Mouse (Mus musculus) fat pad, adult 2 months (tissue): Measurements from ENCODE around the gene Grid2.

Experiments
- DNase-seq: peaks from one replicate; pipeline ENCODE4 v3.0.0-alpha.2; 2011; ENCODE audit warnings: low read depth, low spot score; ENCODE audit errors: extremely low read depth

The Grid2 gene

DNA sequence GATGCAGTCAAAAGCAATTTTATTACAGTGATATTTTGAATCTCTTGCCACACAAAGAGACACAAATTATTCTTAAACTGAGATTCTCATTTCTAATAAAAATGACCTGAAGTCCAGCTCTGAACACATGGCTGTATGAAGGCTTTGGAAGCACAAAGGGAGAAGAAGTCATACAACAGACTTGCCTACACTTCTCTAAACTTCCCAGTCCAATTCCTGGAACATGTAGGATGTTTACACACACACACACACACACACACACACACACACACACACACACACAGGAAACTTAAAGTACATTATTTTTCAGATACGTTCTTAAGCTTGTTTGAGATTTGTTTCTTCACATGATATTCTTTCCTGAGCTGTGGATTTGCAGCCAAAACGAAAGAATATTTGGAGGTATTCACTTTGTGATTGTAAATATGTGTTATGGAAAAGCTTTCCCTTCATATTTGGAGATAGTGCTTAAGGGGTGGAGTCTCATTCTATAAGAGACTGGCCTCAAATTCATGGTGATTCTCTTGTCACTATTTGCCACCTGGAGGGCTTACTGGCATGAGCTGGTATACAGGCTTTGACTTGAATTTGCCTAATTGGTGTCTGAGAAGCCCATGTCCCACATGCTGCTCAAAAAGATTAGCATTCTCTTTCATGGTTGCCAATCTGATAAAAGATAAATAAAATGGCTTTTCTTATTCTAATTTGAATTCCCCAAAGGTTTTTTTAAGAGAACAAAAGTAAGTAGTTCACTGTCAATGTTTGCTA is 1049.2 kb downstream of the Grid2 start:
- DNase-seq, result no peak

DNA sequence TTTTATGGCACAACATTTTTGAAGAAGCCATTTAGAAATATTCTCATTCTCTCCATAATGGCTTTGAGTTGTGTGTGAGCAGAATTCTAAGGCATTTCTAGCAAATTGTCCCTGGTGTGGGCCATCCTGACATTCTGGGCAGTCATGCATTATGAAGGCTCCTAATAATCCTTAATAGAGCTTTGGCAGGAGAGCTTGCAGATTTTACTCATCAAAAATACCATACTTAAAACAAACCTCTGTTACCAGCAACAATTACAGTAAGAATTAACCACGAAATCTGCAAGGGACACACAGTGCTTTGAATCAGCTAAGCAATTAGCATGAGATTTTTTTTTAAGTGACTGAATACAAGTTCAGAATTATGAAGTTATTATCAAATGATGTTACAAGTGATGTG is 1053.0 kb downstream of the Grid2 start:
- no peak for DNase-seq

DNA sequence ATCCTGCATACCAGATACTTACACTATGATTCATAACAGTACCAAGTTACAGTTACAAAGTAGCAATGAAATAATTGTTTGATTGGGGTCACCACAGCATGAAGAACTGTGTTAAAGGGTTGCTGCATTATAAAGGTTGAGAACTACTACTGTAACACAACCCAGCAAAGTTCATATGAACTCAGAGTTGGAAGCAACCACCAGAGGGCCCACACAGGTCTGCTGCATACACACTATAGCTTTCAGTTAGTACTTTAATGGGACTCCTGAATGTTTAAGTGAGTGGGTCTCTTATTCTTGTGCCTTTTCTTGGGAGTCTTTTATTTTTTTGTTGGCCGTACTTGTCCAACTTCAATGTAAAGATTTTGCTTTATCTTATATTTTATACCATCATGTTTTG is 1057.5 kb downstream of the Grid2 start:
- no peak for DNase-seq

DNA sequence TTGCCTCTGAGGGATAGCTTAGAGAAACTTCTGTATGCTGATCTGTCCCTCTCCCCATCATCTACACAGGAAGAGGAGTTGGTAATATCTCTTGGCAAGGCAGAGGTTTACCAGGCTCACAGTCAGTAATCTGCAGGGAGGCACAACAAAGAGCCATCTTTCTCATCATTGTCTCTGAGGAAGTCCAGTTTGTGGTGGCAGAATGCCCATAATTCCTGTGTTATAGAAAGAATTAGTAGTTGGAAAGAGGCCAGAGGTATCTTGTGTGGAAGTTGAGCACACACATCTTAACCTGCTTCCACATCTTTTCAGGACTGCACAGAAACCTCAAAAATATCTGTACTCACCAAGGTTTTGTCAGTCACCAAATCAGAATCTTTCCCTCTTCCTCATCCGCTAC is 1071.3 kb downstream of the Grid2 start:
- no peak for DNase-seq

DNA sequence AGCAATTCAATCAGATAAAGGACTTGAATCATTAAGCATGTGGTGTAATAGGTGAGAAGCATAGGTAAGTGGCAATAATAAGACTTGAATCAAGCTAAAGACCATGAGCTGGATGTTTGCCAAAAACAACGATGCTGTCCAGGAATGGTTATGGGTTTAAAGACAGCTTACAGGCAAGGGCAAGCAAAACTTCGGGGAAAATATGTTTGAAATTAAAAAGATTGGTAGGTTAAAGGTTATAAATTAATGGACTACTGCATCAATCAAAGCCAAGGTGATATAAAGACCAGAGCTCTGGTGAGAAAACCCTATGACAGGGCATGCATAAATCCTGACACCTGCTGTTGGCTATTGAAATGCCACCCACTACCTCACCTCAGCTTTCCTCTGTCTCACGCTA is 1072.2 kb downstream of the Grid2 start:
- no peak for DNase-seq

DNA sequence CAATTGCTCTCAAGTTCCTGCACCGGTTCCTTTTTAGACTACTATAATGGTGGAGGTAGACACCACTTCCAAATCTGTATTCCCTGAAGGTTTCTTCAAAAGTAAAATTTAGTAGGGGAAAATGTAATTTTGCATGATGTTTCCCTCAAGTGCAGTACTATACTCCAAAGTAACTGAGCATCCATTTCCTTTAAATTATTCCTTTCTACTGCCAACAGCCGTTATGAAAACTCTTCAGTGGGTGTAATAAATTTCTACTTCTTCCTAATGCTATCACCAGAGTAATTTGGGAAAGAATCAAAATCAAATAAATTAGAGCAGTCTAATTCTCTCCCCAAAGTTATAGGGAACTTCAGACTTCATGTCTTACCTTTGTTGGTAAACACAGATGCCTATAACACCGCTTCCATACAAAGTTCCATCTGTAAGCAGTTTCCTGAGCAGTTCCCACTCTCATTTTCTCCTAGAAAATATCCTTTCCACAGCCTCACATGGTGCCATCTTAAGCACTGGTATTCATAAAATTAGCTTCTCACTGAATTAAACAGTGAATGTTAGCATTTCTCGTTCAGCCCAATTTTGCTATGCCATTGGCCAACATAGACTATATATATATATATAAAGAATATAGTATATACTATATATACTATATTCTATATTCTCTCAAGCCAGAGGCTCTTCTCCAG is 1142.9 kb downstream of the Grid2 start:
- no peak for DNase-seq

DNA sequence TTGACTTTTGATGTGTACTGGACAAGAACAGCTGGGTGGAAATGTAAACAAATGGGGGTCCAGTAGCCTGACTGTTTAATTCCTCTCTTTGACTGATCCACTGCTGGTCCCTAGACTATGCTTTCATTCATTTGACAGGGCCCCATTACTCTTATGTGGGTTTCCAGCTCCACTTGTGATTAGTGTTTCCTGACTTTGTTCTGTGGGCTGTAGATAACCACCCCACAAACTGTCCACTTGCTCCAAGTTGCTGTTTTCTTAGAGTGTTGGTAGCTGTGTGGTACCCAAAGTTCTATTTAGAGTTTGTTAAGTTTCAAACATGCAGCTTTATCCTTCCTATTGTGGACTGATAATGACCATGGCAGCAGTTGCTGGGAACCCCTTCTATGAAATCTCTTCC is 1172.0 kb downstream of the Grid2 start:
- DNase-seq, result no peak

DNA sequence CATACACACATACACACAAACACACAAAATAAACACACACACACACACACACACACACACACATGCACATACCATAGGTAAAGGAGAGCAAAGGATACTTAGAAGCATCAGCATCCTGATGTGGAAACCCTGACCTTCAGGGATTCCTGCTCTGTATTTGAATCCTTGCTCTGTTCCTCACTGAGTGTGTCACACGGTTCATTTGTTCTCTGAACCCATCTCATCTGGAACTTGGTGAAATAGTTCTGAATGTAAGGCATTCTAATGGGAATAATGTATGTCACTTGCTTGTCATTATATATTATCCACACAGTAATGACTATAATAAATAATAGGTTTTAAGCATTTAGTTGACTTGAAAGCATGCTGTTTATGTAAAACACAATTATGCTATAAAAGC is 1173.2 kb downstream of the Grid2 start:
- DNase-seq, result no peak

DNA sequence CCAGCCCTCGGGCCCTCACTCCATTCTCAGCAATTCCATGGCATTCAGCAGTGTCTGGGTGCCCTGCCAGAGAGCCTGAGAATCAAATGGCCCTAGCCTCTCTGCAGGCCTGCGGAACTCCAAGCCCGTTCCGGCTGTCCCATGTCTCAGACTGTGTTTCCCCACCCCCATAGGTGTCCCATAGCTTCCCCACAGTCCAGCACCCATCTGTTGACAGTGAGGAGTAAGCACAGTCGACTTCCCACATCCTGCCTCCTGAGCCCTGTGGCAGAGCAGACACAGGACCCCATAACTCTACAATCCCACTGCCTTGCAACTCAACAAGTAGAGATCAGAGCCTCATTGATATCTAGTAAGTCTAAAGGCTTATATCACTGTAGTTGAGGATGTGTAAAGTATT is 1192.5 kb downstream of the Grid2 start:
- no peak for DNase-seq

DNA sequence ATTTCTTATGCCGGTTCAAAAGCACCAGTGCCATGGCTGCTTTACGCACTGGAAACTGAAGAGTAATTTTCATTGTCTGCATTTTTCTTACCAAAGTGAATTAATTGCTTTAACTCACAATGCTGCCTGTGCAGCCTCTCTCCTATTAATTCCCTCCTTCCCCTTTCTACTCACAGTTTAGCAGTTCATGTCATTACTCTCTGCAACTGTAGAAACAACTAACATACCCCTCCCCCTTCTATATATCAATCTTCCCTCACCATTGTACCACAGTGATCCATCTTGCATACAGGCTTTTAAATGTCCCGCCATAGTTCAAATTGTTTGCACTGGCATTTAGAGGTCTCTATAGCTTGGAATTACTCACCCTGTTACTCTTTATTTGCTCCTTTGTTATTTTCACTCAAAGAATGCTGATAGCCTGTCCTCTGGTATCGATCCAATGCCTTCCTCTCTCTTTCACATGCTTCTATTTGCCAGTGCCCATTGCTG is 1193.2 kb downstream of the Grid2 start:
- DNase-seq, result no peak

DNA sequence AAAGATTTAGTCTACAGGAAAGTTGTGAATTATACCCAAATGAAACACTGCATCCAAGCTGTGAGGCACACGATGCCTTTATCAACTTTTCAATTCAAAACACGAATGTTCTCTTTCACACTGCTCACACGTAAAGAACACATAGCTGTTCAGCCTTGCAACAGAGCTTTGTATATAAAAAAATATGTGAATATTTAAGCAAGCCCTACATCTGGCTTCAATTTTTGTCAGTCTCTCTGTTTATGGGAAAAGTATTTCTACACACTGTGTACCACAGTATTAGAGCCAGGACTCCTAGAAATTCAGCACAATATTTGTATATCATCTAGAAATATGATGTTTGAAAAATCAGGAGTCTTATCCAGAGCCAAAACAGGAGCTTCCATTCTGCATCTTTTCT is 1195.1 kb downstream of the Grid2 start:
- no peak for DNase-seq

DNA sequence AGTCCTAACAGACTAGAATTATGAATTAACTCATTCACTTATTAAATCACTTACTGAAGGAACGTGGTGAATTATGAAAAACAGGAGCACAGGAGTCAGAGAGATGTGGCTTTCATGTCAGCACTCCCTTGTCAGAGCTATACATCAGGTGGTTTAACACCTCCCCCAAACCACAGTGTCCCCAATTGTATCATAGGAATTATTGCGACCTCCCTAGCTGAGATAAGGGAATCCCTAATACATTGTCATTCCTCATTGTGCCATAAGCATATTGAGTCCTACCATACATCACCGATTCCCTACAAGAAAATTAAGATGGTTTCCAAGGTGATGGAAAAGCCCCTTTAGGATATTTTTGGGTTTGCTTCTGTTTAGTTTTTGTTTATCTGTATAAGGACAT is 1224.2 kb downstream of the Grid2 start:
- no peak for DNase-seq

DNA sequence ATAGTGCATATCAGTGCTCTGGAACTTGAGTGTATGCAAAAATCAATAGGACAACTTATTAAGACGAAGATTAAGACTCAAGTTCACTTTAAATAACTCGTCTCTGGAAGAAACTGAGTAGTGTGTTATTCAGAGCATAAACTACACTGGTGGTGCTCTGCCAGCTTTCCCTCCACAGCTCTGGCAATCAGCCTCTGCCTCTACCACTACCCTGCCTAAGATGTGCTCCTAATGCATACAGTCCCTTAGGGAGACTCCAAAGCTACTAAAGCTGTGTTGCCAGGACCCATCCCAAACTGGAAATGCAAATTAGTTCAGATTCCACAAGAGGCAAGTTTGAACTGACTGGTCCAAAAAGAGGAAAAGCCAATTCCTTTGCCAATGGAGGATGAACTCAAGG is 1224.9 kb downstream of the Grid2 start:
- no peak for DNase-seq

DNA sequence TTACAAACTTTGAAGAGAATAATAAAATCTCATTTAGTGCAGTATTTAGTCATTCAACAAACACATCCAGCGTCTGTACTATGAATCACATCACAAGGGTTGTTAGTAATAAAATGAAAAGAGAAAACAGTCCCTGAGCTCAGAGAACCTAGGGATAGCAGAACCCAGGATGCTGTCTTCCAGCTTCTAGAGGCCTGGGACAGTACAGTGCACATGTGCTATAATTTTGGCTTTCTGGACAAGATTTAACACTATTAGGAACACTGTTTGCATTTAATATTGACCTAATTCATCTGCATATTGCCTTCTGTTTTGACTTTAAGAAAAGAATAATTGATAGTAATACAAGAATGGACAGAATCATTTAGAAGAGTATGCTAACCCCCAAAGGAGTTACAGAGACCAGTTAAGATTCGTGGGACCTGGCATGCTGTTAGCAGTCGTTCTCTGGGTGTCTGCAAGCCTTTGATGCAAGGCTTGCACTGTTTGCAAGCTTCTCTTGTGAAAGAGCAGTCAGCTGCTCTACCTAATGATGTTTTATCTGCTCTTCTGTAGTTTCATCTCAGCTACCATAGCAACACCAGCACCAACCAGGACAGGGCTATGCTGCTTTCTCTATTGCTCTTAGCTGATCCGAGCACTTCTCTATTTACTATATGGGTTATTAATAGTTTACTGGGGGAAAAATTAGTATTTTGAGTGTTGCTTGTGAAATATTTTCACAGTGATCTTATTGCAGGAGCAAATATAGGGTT is 1234.8 kb downstream of the Grid2 start:
- DNase-seq, result no peak

DNA sequence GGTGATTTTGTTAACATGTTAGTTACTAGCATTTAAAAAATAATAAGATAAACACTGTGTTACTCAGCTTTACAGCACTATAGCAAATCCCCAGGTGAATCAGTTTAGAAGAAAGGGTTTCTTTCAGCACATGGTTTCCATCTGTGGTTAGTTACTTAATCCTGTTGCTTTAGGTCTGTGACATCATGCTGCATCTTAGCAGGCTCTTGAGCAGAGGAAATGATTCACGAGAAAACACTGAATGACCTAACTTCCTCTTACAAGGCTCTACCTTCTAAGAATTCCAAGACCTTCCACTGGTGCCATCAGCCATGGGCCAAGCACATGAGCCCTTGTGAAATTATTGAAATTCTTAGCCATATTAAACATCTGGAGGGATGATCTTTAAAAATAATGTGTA is 1248.7 kb downstream of the Grid2 start:
- DNase-seq, result no peak

DNA sequence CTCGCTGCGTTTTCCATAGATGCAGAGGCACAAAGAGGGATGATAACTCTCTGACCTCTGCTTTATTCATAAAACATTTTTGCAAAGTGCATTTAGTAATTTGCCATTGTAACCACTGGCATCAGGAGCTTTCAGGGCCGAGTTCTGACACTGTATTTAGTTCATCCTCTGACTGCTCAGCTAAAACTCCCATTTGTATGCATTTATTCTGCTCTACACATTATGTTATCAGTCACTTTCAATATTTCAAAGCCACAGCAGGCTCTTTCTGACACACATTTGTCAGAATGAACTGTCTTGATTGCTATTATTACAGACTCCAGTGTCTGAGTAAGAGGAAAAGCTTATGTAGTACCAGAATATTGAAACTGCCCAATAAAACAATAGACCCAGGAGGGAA is 1286.5 kb downstream of the Grid2 start:
- DNase-seq, result no peak

DNA sequence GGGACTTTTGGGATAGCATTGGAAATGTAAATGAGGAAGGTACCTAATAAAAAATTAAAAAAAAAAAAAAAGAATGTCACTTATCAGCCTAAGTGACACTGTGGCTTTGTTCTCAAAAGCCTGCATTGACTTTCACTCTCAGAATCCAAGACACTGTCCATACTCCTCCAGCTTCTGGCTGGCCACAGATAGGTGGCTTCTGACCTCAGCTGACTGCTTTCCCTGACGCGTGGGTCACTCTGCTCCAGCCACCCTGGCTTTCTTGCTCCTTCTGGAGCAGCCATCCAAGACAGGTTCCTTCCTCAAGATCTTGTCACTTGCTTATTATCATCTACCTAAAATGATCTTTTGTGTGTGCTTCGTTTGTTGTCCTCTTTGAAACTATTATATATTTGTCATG is 1298.0 kb downstream of the Grid2 start:
- DNase-seq, result no peak

DNA sequence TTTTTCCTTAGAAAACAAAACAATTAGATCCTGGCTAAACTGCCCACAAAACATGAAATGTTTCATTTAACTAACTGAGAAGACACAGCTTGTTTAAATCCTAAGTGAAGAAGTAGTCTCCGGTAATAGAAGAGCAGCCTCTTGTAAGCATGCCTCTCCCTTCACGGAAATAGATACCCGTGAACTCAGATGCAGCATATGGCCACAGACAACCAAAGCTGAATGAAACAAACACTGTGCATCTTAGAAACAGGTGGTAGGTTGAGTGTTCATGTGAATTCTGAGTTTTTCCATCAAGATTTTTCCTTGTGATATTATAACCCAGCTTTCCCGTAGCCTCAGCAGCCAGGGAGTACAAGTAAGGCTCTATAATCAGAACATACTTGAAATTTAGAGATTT is 1299.5 kb downstream of the Grid2 start:
- no peak for DNase-seq

DNA sequence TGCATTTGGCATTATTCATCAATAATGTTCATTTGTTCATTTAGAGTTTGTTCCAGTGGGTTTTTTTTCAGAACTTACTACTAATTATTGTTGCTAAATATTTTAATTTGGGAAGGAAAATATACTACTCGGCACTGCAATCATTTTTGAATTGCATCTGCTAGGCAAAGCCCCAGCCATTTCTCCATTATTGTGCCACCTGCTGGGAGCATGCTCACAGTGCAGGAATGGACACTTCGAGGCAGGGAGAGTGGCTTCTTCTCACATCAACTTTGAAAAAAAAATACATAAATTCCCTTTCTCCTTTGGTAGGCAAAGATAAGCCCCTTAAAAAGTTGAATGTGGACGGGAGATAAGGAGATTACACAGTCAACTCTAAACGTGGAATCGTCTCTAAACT is 1312.9 kb downstream of the Grid2 start:
- no peak for DNase-seq

DNA sequence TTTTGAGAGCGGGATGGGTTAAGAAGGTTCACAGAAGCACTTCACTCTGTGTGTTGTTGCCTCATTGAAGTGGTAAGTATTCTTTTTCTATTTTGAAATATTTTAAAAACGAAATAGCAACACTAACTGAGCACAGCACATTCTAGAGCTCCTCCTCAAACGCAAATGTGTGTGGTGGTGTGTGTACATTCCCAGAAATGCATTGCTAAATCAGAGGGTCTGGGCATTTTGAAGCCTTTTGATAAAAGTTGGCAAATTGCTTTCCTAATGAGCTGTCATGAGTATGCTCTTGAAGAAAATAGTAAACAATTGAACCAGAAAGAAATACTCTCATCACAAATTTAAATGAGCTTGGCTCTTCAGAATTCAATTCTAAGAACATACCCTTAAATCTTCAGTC is 1325.7 kb downstream of the Grid2 start:
- DNase-seq, result no peak

DNA sequence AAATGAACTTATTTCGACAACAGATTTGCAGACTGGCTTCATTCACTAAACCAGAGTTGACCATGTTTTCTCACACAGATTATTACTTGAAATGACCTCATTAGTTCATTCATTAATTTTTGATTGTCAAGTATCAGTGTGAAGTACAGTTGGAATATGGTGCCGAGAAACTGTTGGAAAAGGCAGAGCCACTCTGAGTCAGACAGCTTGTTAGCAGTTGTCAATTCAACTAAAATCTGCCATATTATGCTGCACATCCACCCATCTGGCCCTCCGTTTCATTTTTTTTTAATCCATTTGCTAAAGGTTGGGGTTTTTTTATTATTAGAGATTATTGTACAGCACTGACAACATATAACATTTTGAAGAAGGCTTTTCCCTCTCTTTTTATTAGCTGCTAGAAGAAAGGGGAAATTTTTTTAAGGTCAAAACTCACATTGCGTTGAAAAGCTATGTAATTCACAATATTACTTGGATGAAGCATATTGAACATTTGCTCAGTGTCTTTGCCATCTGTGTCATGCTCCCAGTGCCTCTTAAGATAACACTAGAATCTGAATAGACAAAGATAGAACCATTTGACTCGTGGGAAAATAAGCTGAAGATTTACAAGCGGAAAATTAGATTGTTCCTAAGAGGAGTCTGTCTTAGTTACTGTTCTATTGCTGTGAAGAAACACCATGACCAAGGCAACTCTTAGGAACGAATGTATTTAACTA is 1333.0 kb downstream of the Grid2 start:
- no peak for DNase-seq
